Mouse (Mus musculus): ENCODE measurements around the gene Cd8b1. TPM values are rescaled to one million over a fixed set of nuclear protein-coding genes. Genes with fewer than 3 reads are reported as not detected.

Gene Cd8b1
- polyA plus RNA-seq, 1 experiment from 2014 or later: 0.27 TPM

- Histone ChIP-seq H3K4me3 (ENCODE audit: low read depth, low read length) (no peak within 1 kb of the TSS), H3K27ac (ENCODE audit: low read length) (no peak within 1 kb of the TSS), H3K9ac (replicated peaks; ENCODE audit: low read depth, low read length) (no peak within 1 kb of the TSS), H3K27me3 (ENCODE audit: control insufficient read depth, insufficient read depth, low read length) (no peaks in the 10 kb centered on the region), H3K36me3 (ENCODE audit: control insufficient read depth, insufficient read depth, low read length) (no peaks in the 10 kb centered on the region), H3K4me1 (ENCODE audit: control insufficient read depth, insufficient read depth, low read length) (no peaks in the 10 kb centered on the region), H3K9me3 (ENCODE audit: control insufficient read depth, low read depth, low read length) (no peaks in the 10 kb centered on the region), H3K4me2 (replicated peaks; ENCODE audit: low read depth, low read length) (no peak within 1 kb of the TSS)
- WGBS: 72% methylated on average over 14 of the region's 14 CpGs
- ATAC-seq (ENCODE audit: insufficient number of reproducible peaks, insufficient read depth, low FRiP score, low read depth): no peak
These were observed 50.7 kb downstream of the Cd8b1 start, which contains the start of gene Cd8a for GRCm38 (mm10) chr6:71373249-71373775. Cd8a (plus strand) TSS chr6:71373427.

DNA sequence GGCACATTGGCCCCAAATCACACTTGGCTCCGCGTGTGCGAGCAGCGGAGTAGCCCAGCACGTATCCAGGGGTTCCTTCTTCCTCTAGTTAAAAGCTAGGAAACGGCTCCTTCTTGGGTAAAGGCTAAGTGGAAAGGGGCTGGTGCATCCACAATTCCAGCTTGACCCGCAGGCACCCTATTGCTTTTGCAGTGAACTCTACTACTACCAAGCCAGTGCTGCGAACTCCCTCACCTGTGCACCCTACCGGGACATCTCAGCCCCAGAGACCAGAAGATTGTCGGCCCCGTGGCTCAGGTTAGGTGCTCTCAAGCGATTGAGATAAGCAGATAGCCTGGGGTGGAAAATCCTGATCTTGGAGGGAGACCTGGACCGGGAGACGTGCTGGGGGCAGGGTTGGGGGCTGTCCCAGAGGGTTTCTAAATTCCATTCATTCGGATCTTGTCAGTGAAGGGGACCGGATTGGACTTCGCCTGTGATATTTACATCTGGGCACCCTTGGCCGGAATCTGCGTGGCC, 51.8 kb downstream of the Cd8b1 start:
- Histone ChIP-seq H3K4me3 (ENCODE audit: low read depth, low read length) (no peak overlapping the region), H3K9ac (replicated peaks; ENCODE audit: low read depth, low read length) (no peak overlapping the region), H3K9me3 (ENCODE audit: control insufficient read depth, low read depth, low read length) (no peaks in the 10 kb centered on the region), H3K36me3 (ENCODE audit: control insufficient read depth, insufficient read depth, low read length) (no peaks in the 10 kb centered on the region), H3K4me1 (ENCODE audit: control insufficient read depth, insufficient read depth, low read length) (no peaks in the 10 kb centered on the region), H3K27me3 (ENCODE audit: control insufficient read depth, insufficient read depth, low read length) (no peaks in the 10 kb centered on the region), H3K27ac (ENCODE audit: low read length) (no peak overlapping the region), H3K4me2 (replicated peaks; ENCODE audit: low read depth, low read length) (no peak overlapping the region)
- 87% methylated on average over 19 of the region's 19 CpGs for WGBS
- no peak for ATAC-seq (ENCODE audit: insufficient number of reproducible peaks, insufficient read depth, low FRiP score, low read depth)

GRCm38 (mm10) chr6:71374921-71375320, 52.3 kb downstream of the Cd8b1 start:
- no peak overlapping the region for H3K27ac ChIP-seq (ENCODE audit: low read length)
- H3K4me2 ChIP-seq (replicated peaks; ENCODE audit: low read depth, low read length): no peak overlapping the region
- H3K4me3 ChIP-seq (ENCODE audit: low read depth, low read length): no peak overlapping the region
- no peaks in the 10 kb centered on the region for H3K36me3 ChIP-seq (ENCODE audit: control insufficient read depth, insufficient read depth, low read length)
- 68% methylated on average over 2 of the region's 2 CpGs for WGBS
- H3K4me1 ChIP-seq (ENCODE audit: control insufficient read depth, insufficient read depth, low read length): no peaks in the 10 kb centered on the region
- no peak overlapping the region for H3K9ac ChIP-seq (replicated peaks; ENCODE audit: low read depth, low read length)
- H3K27me3 ChIP-seq (ENCODE audit: control insufficient read depth, insufficient read depth, low read length): no peaks in the 10 kb centered on the region
- no peak for ATAC-seq (ENCODE audit: insufficient number of reproducible peaks, insufficient read depth, low FRiP score, low read depth)
- no peaks in the 10 kb centered on the region for H3K9me3 ChIP-seq (ENCODE audit: control insufficient read depth, low read depth, low read length)

DNA sequence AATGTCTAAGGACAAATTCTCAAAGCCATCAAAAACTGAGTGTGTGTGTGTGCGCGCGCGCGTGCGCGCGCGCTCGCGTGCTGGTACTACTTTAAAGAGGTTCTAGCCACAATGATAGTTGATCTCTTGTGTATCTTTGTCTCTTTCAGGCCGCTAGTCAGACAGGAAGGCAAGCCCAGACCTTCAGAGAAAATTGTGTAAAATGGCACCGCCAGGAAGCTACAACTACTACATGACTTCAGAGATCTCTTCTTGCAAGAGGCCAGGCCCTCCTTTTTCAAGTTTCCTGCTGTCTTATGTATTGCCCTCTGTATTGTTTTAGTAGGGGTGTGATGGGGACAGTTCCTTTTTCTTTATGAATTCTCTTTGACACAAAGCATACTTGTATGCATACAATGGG, 54.1 kb downstream of the Cd8b1 start:
- Histone ChIP-seq H3K4me2 (replicated peaks; ENCODE audit: low read depth, low read length) (no peak overlapping the region), H3K36me3 (ENCODE audit: control insufficient read depth, insufficient read depth, low read length) (no peaks in the 10 kb centered on the region), H3K4me1 (ENCODE audit: control insufficient read depth, insufficient read depth, low read length) (no peaks in the 10 kb centered on the region), H3K9ac (replicated peaks; ENCODE audit: low read depth, low read length) (no peak overlapping the region), H3K27ac (ENCODE audit: low read length) (no peak overlapping the region), H3K4me3 (ENCODE audit: low read depth, low read length) (no peak overlapping the region), H3K9me3 (ENCODE audit: control insufficient read depth, low read depth, low read length) (no peaks in the 10 kb centered on the region), H3K27me3 (ENCODE audit: control insufficient read depth, insufficient read depth, low read length) (no peaks in the 10 kb centered on the region)
- no peak for ATAC-seq (ENCODE audit: insufficient number of reproducible peaks, insufficient read depth, low FRiP score, low read depth)
- 98% methylated on average over 13 of the region's 13 CpGs for WGBS

GRCm38 (mm10) chr6:71381654-71382053, 59.1 kb downstream of the Cd8b1 start:
- WGBS: 91% methylated on average over 5 of the region's 5 CpGs
- ATAC-seq (ENCODE audit: insufficient number of reproducible peaks, insufficient read depth, low FRiP score, low read depth): no peak

More at GRCm38 (mm10) chr6:71381654-71382053, 59.1 kb downstream of the Cd8b1 start:
- H3K4me3 ChIP-seq (ENCODE audit: low read depth, low read length): no peak overlapping the region
- H3K4me2 ChIP-seq (replicated peaks; ENCODE audit: low read depth, low read length): no peak overlapping the region
- H3K4me1 ChIP-seq (ENCODE audit: control insufficient read depth, insufficient read depth, low read length): no peaks in the 10 kb centered on the region
- H3K27ac ChIP-seq (ENCODE audit: low read length): no peak overlapping the region
- no peaks in the 10 kb centered on the region for H3K9me3 ChIP-seq (ENCODE audit: control insufficient read depth, low read depth, low read length)
- H3K27me3 ChIP-seq (ENCODE audit: control insufficient read depth, insufficient read depth, low read length): no peaks in the 10 kb centered on the region
- no peaks in the 10 kb centered on the region for H3K36me3 ChIP-seq (ENCODE audit: control insufficient read depth, insufficient read depth, low read length)
- H3K9ac ChIP-seq (replicated peaks; ENCODE audit: low read depth, low read length): no peak overlapping the region

Other genes with a start within 250 kb of the Cd8b1 start
- 5.6 and 5.7 TPM in 2 replicates for gene Thnsl2, start 178.3 kb upstream of the Cd8b1 start, polyA plus RNA-seq (2014; fragmentation: Nextera tagmentation; extraction: Ambion mirVana)
- gene Fabp1, start 123.0 kb upstream of the Cd8b1 start, polyA plus RNA-seq (2014; fragmentation: Nextera tagmentation; extraction: Ambion mirVana): 2.7 and 4.5 TPM in 2 replicates
- gene Krcc1, start 51.1 kb upstream of the Cd8b1 start, polyA plus RNA-seq (2014; fragmentation: Nextera tagmentation; extraction: Ambion mirVana): 53.0 and 58.2 TPM in 2 replicates
- gene Smyd1, start 555 bp upstream of the Cd8b1 start, polyA plus RNA-seq (2014; fragmentation: Nextera tagmentation; extraction: Ambion mirVana): 0.78 and 0.86 TPM in 2 replicates
- 0.07 TPM in 1 of 2 replicates, not detected in the other for gene Cd8a, start 50.6 kb downstream of the Cd8b1 start, polyA plus RNA-seq (2014; fragmentation: Nextera tagmentation; extraction: Ambion mirVana)
- gene Rmnd5a, start 117.8 kb downstream of the Cd8b1 start, polyA plus RNA-seq (2014; fragmentation: Nextera tagmentation; extraction: Ambion mirVana): 8.3 and 10.4 TPM in 2 replicates
- 21.7 and 27.3 TPM in 2 replicates for gene Rnf103, start 171.1 kb downstream of the Cd8b1 start, polyA plus RNA-seq (2014; fragmentation: Nextera tagmentation; extraction: Ambion mirVana)
- 57.5 and 81.6 TPM in 2 replicates for gene Chmp3, start 221.0 kb downstream of the Cd8b1 start, polyA plus RNA-seq (2014; fragmentation: Nextera tagmentation; extraction: Ambion mirVana)